Mouse (Mus musculus) cerebellum, adult 9-10 months (tissue): ENCODE data around the gene Rnf187.

ENCODE experiments used
- DNase-seq: peaks from one replicate; pipeline ENCODE4 v3.0.0; 2022

Rnf187 gene

GRCm38 (mm10) chr11:58894456-58894855 lies 44.3 kb downstream of the Rnf187 start:
- DNase-seq = no peak

GRCm38 (mm10) chr11:58890511-58890910 lies 48.2 kb downstream of the Rnf187 start:
- no peak for DNase-seq

- DNase-seq = no peak
Observed at GRCm38 (mm10) chr11:58883756-58884155, 55.0 kb downstream of the Rnf187 start.
